8 mouse cellular contexts compared by ENCODE assay signal in the genomic region with DNA sequence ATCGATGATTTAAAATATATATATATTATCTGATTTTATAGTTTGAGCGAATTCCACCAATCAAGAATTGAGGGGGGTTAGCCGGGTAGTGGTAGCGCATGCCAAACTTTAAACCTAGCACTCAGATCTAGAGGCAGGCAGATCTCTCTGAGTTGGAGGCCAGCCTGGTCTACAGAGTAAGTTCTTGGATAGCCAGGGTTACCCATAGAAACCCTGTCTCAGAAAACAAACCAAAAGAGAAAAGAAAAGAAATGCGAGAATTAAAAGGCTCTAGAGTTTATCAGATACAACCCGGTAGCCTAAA. TPM values are rescaled to one million over a fixed set of nuclear protein-coding genes. Genes with fewer than 3 reads are reported as not detected.
DNase-seq lines count a peak whose midpoint lies in the region; ATAC-seq and TF ChIP-seq lines count a peak whose summit lies in the region.

No protein-coding gene starts in this region.

- peak overlapping the region; percentile 65 for H3K4me2 ChIP-seq in lung, embryonic 15.5 days
- H3K4me2 ChIP-seq in intestine, embryonic 15.5 days (replicated peaks) = peak overlapping the region; percentile 60
- H3K4me2 ChIP-seq in neural tube, embryonic 12.5 days (replicated peaks) = peak overlapping the region; percentile 71

- no peaks in the 10 kb centered on the region for H3K9me3 ChIP-seq in lung, embryonic 15.5 days
- H3K9me3 ChIP-seq in intestine, embryonic 15.5 days = no peaks in the 10 kb centered on the region
- no peaks in the 10 kb centered on the region for H3K9me3 ChIP-seq in neural tube, embryonic 12.5 days

- H3K27ac ChIP-seq in lung, embryonic 15.5 days = no peak overlapping the region
- H3K27ac ChIP-seq in embryonic fibroblast, embryonic 13.5 days (ENCODE audit: insufficient read depth, low read length) = no peak overlapping the region
- H3K27ac ChIP-seq in intestine, embryonic 15.5 days = no peak overlapping the region
- H3K27ac ChIP-seq in neural tube, embryonic 12.5 days = no peak overlapping the region

- peak overlapping the region; percentile 53 for H3K9ac ChIP-seq in lung, embryonic 15.5 days
- H3K9ac ChIP-seq in intestine, embryonic 15.5 days = peak overlapping the region; percentile 48; the same call in 1 of the 2 replicates
- H3K9ac ChIP-seq in neural tube, embryonic 12.5 days = peak overlapping the region; percentile 49; the same call in 1 of the 2 replicates

- TF ChIP-seq CTCF in embryonic fibroblast, embryonic 13.5 days (IDR thresholded peaks at IDR 0.05; ENCODE audit: borderline replicate concordance, insufficient read depth, low read length) = no peak

- H3K36me3 ChIP-seq in lung, embryonic 15.5 days = peaks cover 7% of the 10 kb centered on the region; the same call in 1 of the 2 replicates
- H3K36me3 ChIP-seq in intestine, embryonic 15.5 days = no peaks in the 10 kb centered on the region
- H3K36me3 ChIP-seq in neural tube, embryonic 12.5 days = peaks cover 9% of the 10 kb centered on the region

- H3K4me3 ChIP-seq in lung, embryonic 15.5 days = peak overlapping the region; percentile 88
- H3K4me3 ChIP-seq in embryonic fibroblast, embryonic 13.5 days (ENCODE audit: insufficient read depth, low read length) = peak overlapping the region; percentile 58
- peak overlapping the region; percentile 84 for H3K4me3 ChIP-seq in intestine, embryonic 15.5 days (replicated peaks)
- H3K4me3 ChIP-seq in neural tube, embryonic 12.5 days = peak overlapping the region; percentile 89

- H3K4me1 ChIP-seq in lung, embryonic 15.5 days = peaks cover 14% of the 10 kb centered on the region
- no peaks in the 10 kb centered on the region; the same call in 1 of the 2 replicates for H3K4me1 ChIP-seq in embryonic fibroblast, embryonic 13.5 days (ENCODE audit: control insufficient read depth, insufficient read depth, low read length)
- peaks cover 4% of the 10 kb centered on the region; the same call in 1 of the 2 replicates for H3K4me1 ChIP-seq in intestine, embryonic 15.5 days (replicated peaks)
- H3K4me1 ChIP-seq in neural tube, embryonic 12.5 days = peaks cover 11% of the 10 kb centered on the region

- no peaks in the 10 kb centered on the region for H3K27me3 ChIP-seq in lung, embryonic 15.5 days
- H3K27me3 ChIP-seq in intestine, embryonic 15.5 days (replicated peaks) = no peaks in the 10 kb centered on the region
- no peaks in the 10 kb centered on the region for H3K27me3 ChIP-seq in neural tube, embryonic 12.5 days (replicated peaks)

- 18% methylated on average over 6 of the region's 6 CpGs for WGBS in lung, embryonic 15.5 days
- 26% methylated on average over 6 of the region's 6 CpGs for WGBS in intestine, embryonic 15.5 days
- WGBS in neural tube, embryonic 12.5 days = 31% methylated on average over 6 of the region's 6 CpGs

- no peak for TF ChIP-seq POLR2A in embryonic fibroblast, embryonic 13.5 days (IDR thresholded peaks at IDR 0.05; ENCODE audit: low read depth, low read length)

- ATAC-seq in lung, embryonic 15.5 days (ENCODE audit: borderline replicate concordance, extremely low read depth, low FRiP score, low TSS enrichment) = no peak
- no peak for ATAC-seq in intestine, embryonic 15.5 days
- peak; percentile 6; the same call in 1 of the 2 replicates for ATAC-seq in neural tube, embryonic 12.5 days (ENCODE audit: low FRiP score, low read depth)

- DNase-seq in lung, postnatal 25 days (ENCODE audit: low spot score) = no peak
- DNase-seq in gastrocnemius, postnatal 10 days = no peak
- DNase-seq in adipocyte (ENCODE audit: low spot score) = no peak
- no peak for DNase-seq in gastrocnemius, postnatal 25 days

RNA-seq across cellular contexts. Expression of gene Metap1, which starts 0.7 kb away (rescaled TPM):
- polyA plus RNA-seq in lung, embryonic 15.5 days (2015; fragmentation: Nextera tagmentation; extraction: Ambion mirVana) = 44.2 and 46.3 TPM in 2 replicates
- polyA plus RNA-seq in embryonic fibroblast, embryonic 13.5 days (2011; ENCODE audit: insufficient read length, low read depth, missing spikeins) = 62.3 and 63.5 TPM in 2 replicates
- 48.0 and 48.4 TPM in 2 replicates for polyA plus RNA-seq in intestine, embryonic 15.5 days (2015; fragmentation: Nextera tagmentation; extraction: Ambion mirVana)
- polyA plus RNA-seq in neural tube, embryonic 12.5 days (2016; fragmentation: Nextera tagmentation; extraction: Ambion mirVana) = 50.4 and 51.9 TPM in 2 replicates
- total RNA-seq in gastrocnemius, postnatal 10 days (2021) = 10 to 100 TPM; 44.9 to 47.0 TPM
- total RNA-seq in gastrocnemius, postnatal 25 days (2021) = 10 to 100 TPM; 40.4 to 46.1 TPM

RNA-seq across cellular contexts. Expression of gene Eif4e, which starts 36.0 kb away (rescaled TPM):
- 343 and 357 TPM in 2 replicates for polyA plus RNA-seq in lung, embryonic 15.5 days (2015; fragmentation: Nextera tagmentation; extraction: Ambion mirVana)
- polyA plus RNA-seq in embryonic fibroblast, embryonic 13.5 days (2011; ENCODE audit: insufficient read length, low read depth, missing spikeins) = 248 and 280 TPM in 2 replicates
- polyA plus RNA-seq in intestine, embryonic 15.5 days (2015; fragmentation: Nextera tagmentation; extraction: Ambion mirVana) = 308 and 309 TPM in 2 replicates
- polyA plus RNA-seq in neural tube, embryonic 12.5 days (2016; fragmentation: Nextera tagmentation; extraction: Ambion mirVana) = 309 and 317 TPM in 2 replicates
- total RNA-seq in gastrocnemius, postnatal 10 days (2021) = 100 to 1,000 TPM; 125 to 129 TPM
- 100 to 1,000 TPM; 109 to 113 TPM for total RNA-seq in gastrocnemius, postnatal 25 days (2021)

RNA-seq across cellular contexts. Expression of gene Adh5, which starts 47.1 kb away (rescaled TPM):
- 238 and 243 TPM in 2 replicates for polyA plus RNA-seq in lung, embryonic 15.5 days (2015; fragmentation: Nextera tagmentation; extraction: Ambion mirVana)
- 124 and 129 TPM in 2 replicates for polyA plus RNA-seq in embryonic fibroblast, embryonic 13.5 days (2011; ENCODE audit: insufficient read length, low read depth, missing spikeins)
- polyA plus RNA-seq in intestine, embryonic 15.5 days (2015; fragmentation: Nextera tagmentation; extraction: Ambion mirVana) = 215 and 222 TPM in 2 replicates
- 225 and 231 TPM in 2 replicates for polyA plus RNA-seq in neural tube, embryonic 12.5 days (2016; fragmentation: Nextera tagmentation; extraction: Ambion mirVana)
- 10 to 100 TPM; 69.3 to 73.4 TPM for total RNA-seq in gastrocnemius, postnatal 10 days (2021)
- 10 to 100 TPM; 55.9 to 57.2 TPM for total RNA-seq in gastrocnemius, postnatal 25 days (2021)
